ENCODE assay signal across 8 mouse cellular contexts in genomic region chr7:46962806-46963618, GRCm38 (mm10). TPM values are rescaled to one million over a fixed set of nuclear protein-coding genes. Genes with fewer than 3 reads are reported as not detected.
DNase-seq lines count a peak whose midpoint lies in the region; ATAC-seq and TF ChIP-seq lines count a peak whose summit lies in the region.

No protein-coding gene starts in this region.

- 0 out of 4 replicates have a peak, but pooled peaks cover 0 to 1% of the 10 kb centered on the region in 2 experiments for H3K4me1 ChIP-seq in ES-E14 (ENCODE audit: control insufficient read depth in 2 of 2, insufficient read depth in 2 of 2, low read length in 2 of 2, poor library complexity in 1 of 2)
- H3K4me1 ChIP-seq in forebrain, embryonic 13.5 days, result peaks cover 20% of the 10 kb centered on the region
- peaks cover 6% of the 10 kb centered on the region in 2 experiments for H3K4me1 ChIP-seq in liver, embryonic 14.5 days (replicated peaks; ENCODE audit: control insufficient read depth in 2 of 2, insufficient read depth in 2 of 2, low read length in 1 of 2)
- H3K4me1 ChIP-seq in neural tube, embryonic 11.5 days (ENCODE audit: control insufficient read depth, insufficient read depth, low read length), result no peaks in the 10 kb centered on the region
- 0 out of 2 replicates have a peak, but pooled peaks cover 2% of the 10 kb centered on the region for H3K4me1 ChIP-seq in stomach, postnatal 0 days (replicated peaks; ENCODE audit: control insufficient read depth, insufficient read depth)

- no peak overlapping the region for H3K27ac ChIP-seq in ES-E14 (ENCODE audit: insufficient read depth, low read depth, low read length, poor library complexity, severe bottlenecking)
- peak overlapping the region; percentile 83 for H3K27ac ChIP-seq in forebrain, embryonic 13.5 days
- H3K27ac ChIP-seq in liver, embryonic 14.5 days, result no peak overlapping the region
- no peak overlapping the region for H3K27ac ChIP-seq in neural tube, embryonic 11.5 days (ENCODE audit: low read depth, low read length)
- peak overlapping the region; percentile 84 for H3K27ac ChIP-seq in stomach, postnatal 0 days (replicated peaks)

- no peak for TF ChIP-seq EP300 in liver, embryonic 14.5 days (IDR thresholded peaks at IDR 0.05; ENCODE audit: low read depth)
- TF ChIP-seq EP300 in stomach, postnatal 0 days (optimal IDR thresholded peaks at IDR 0.05), result no peak

- no peaks in the 10 kb centered on the region for H3K9me3 ChIP-seq in ES-E14 (ENCODE audit: control insufficient read depth, insufficient read depth, low read depth, low read length)
- H3K9me3 ChIP-seq in forebrain, embryonic 13.5 days (replicated peaks), result no peaks in the 10 kb centered on the region
- H3K9me3 ChIP-seq in liver, embryonic 14.5 days (ENCODE audit: control insufficient read depth, low read length), result no peaks in the 10 kb centered on the region
- no peaks in the 10 kb centered on the region for H3K9me3 ChIP-seq in neural tube, embryonic 11.5 days (ENCODE audit: control insufficient read depth, low read length)
- H3K9me3 ChIP-seq in stomach, postnatal 0 days (ENCODE audit: control insufficient read depth, low read length), result no peaks in the 10 kb centered on the region

- no peak overlapping the region for H3K4me3 ChIP-seq in ES-E14 (ENCODE audit: insufficient read depth in 1 of 2, low read depth in 1 of 2, low read length in 2 of 2, poor library complexity in 1 of 2, severe bottlenecking in 1 of 2)
- H3K4me3 ChIP-seq in forebrain, embryonic 13.5 days, result no peak overlapping the region
- no peak overlapping the region for H3K4me3 ChIP-seq in liver, embryonic 14.5 days (ENCODE audit: insufficient read depth in 1 of 2, low read depth in 2 of 2, low read length in 2 of 2)
- H3K4me3 ChIP-seq in neural tube, embryonic 11.5 days (ENCODE audit: low read depth, low read length), result no peak overlapping the region
- no peak overlapping the region for H3K4me3 ChIP-seq in stomach, postnatal 0 days (ENCODE audit: low read depth, low read length)

- H3K27me3 ChIP-seq in forebrain, embryonic 13.5 days, result peaks cover 16% of the 10 kb centered on the region; the same call in 1 of the 2 replicates
- H3K27me3 ChIP-seq in liver, embryonic 14.5 days (ENCODE audit: control insufficient read depth, insufficient read depth, low read length), result no peaks in the 10 kb centered on the region; the same call in 1 of the 2 replicates
- H3K27me3 ChIP-seq in neural tube, embryonic 11.5 days (ENCODE audit: control insufficient read depth, insufficient read depth, low read length), result no peaks in the 10 kb centered on the region
- no peaks in the 10 kb centered on the region for H3K27me3 ChIP-seq in stomach, postnatal 0 days (ENCODE audit: control insufficient read depth, insufficient read depth, low read length)

- WGBS in forebrain, embryonic 13.5 days, result under 1% methylated on average over 9 of the region's 9 CpGs
- WGBS in liver, embryonic 14.5 days (ENCODE audit: insufficient replicate concordance), result under 1% methylated on average over 9 of the region's 9 CpGs
- 2% methylated on average over 9 of the region's 9 CpGs for WGBS in neural tube, embryonic 11.5 days
- 1% methylated on average over 9 of the region's 9 CpGs for WGBS in stomach, postnatal 0 days

- H3K4me2 ChIP-seq in forebrain, embryonic 13.5 days, result peak overlapping the region; percentile 37
- H3K4me2 ChIP-seq in liver, embryonic 14.5 days (ENCODE audit: low read depth), result peak overlapping the region; percentile 11; the same call in 1 of the 2 replicates
- no peak overlapping the region for H3K4me2 ChIP-seq in neural tube, embryonic 11.5 days (ENCODE audit: low read depth)
- peak overlapping the region; percentile 42 for H3K4me2 ChIP-seq in stomach, postnatal 0 days (replicated peaks; ENCODE audit: low read depth)

- TF ChIP-seq CTCF in liver, embryonic 14.5 days (IDR thresholded peaks at IDR 0.05; ENCODE audit: low read depth), result peak; percentile 83
- peak; percentile 93 for TF ChIP-seq CTCF in stomach, postnatal 0 days (IDR thresholded peaks at IDR 0.05; ENCODE audit: low read depth)

- in situ Hi-C loops in ES-E14 (cut with MboI; ENCODE audit: low sequenced_read_pairs in 2 of 2, unreplicated experiment in 2 of 2), result loop anchor here in 1 of 2 experiments (5.0 kb wide), 1 partner anchor 189 kb away; no protein-coding TSS in a partner anchor

- no peaks in the 10 kb centered on the region for H3K36me3 ChIP-seq in ES-E14 (ENCODE audit: control insufficient read depth, insufficient read depth, low read length, poor library complexity, severe bottlenecking)
- no peaks in the 10 kb centered on the region for H3K36me3 ChIP-seq in forebrain, embryonic 13.5 days (ENCODE audit: poor library complexity, severe bottlenecking)
- no peaks in the 10 kb centered on the region for H3K36me3 ChIP-seq in liver, embryonic 14.5 days (replicated peaks; ENCODE audit: control insufficient read depth, insufficient read depth, low read depth)
- H3K36me3 ChIP-seq in neural tube, embryonic 11.5 days (ENCODE audit: control insufficient read depth, insufficient read depth, low read length), result no peaks in the 10 kb centered on the region
- no peaks in the 10 kb centered on the region for H3K36me3 ChIP-seq in stomach, postnatal 0 days (ENCODE audit: control insufficient read depth, insufficient read depth, low read length)

- peak; percentile 87 for ATAC-seq in forebrain, embryonic 13.5 days
- ATAC-seq in liver, embryonic 14.5 days (ENCODE audit: insufficient read depth), result no peak
- ATAC-seq in neural tube, embryonic 11.5 days (ENCODE audit: insufficient read depth, low FRiP score, low TSS enrichment), result peak; percentile 78
- ATAC-seq in stomach, postnatal 0 days (ENCODE audit: low FRiP score, low TSS enrichment), result peak; percentile 74

- intact Hi-C loops in heart, postnatal 10 days (cut with DNase I), result loop anchor here (1.0 kb wide), 3 partner anchors 53 to 185 kb away; no protein-coding TSS in a partner anchor

- DNase-seq in ES-E14 (ENCODE audit: low read depth, low spot score), result peak; percentile 67
- DNase-seq in c-Kit-positive CD71-positive TER-119-positive erythroid progenitor cells, embryonic 14.5 days (ENCODE audit: low spot score), result peak; percentile 76
- DNase-seq in heart, postnatal 10 days, result peak; percentile 83 to 87
- DNase-seq in kidney, postnatal 36 days, result peak; percentile 77 to 78
- DNase-seq in liver, embryonic 14.5 days (ENCODE audit: low read depth in 3 of 3, low spot score in 3 of 3), result peak; percentile 52 to 65 (median 58)
- DNase-seq in neural tube, embryonic 11.5 days (ENCODE audit: low spot score), result peak; percentile 84
- DNase-seq in stomach, postnatal 0 days (ENCODE audit: low spot score), result peak; percentile 77

- no peak overlapping the region for H3K9ac ChIP-seq in ES-E14 (ENCODE audit: insufficient read depth, low read depth, low read length, poor library complexity, severe bottlenecking)
- H3K9ac ChIP-seq in forebrain, embryonic 13.5 days, result no peak overlapping the region; the same call in 1 of the 2 replicates
- H3K9ac ChIP-seq in liver, embryonic 14.5 days (replicated peaks), result no peak overlapping the region
- H3K9ac ChIP-seq in neural tube, embryonic 11.5 days (ENCODE audit: low read length), result no peak overlapping the region
- no peak overlapping the region for H3K9ac ChIP-seq in stomach, postnatal 0 days (ENCODE audit: low read length)

TF ChIP-seq in ES-E14, 5 proteins besides CTCF, POLR2A, EP300 and RAD21:
- peak; percentile 52; the same call in 1 of the 2 replicates for TF ChIP-seq ZC3H11A (IDR thresholded peaks at IDR 0.05; ENCODE audit: borderline replicate concordance, low read depth, low read length)
- TF ChIP-seq MAFK (IDR thresholded peaks at IDR 0.05; ENCODE audit: insufficient read depth, low read depth, low read length), result no peak
- TF ChIP-seq CHD2 (IDR thresholded peaks at IDR 0.05; ENCODE audit: low read depth, low read length), result no peak

RNA-seq across cellular contexts. Expression of gene Uevld, which starts 4.7 kb away (rescaled TPM):
- total RNA-seq in ES-E14 (2012; rRNA removed), result 6.6 and 10.3 TPM in 2 replicates
- 9.4 and 10.4 TPM in 2 replicates for polyA plus RNA-seq in forebrain, embryonic 13.5 days (2015; fragmentation: Nextera tagmentation; extraction: Ambion mirVana)
- 10 to 100 TPM; 10.8 to 13.4 TPM for total RNA-seq in heart, postnatal 10 days (2021)
- 2.8 and 3.9 TPM in 2 replicates for polyA plus RNA-seq in liver, embryonic 14.5 days (2012; rRNA removed)
- 5.8 and 6.4 TPM in 2 replicates for polyA plus RNA-seq in liver, embryonic 14.5 days (2014; fragmentation: Nextera tagmentation; extraction: Ambion mirVana)
- polyA plus RNA-seq in neural tube, embryonic 11.5 days (2014; fragmentation: Nextera tagmentation; extraction: Ambion mirVana), result 10.4 and 11.4 TPM in 2 replicates
- 6.0 and 6.5 TPM in 2 replicates for polyA plus RNA-seq in stomach, postnatal 0 days (2015; fragmentation: Nextera tagmentation; extraction: Ambion mirVana)

RNA-seq across cellular contexts. Expression of gene Gm9999, which starts 20.4 kb away (rescaled TPM):
- total RNA-seq in ES-E14 (2012; rRNA removed), result not detected in 2 replicates
- not detected in 2 replicates for polyA plus RNA-seq in forebrain, embryonic 13.5 days (2015; fragmentation: Nextera tagmentation; extraction: Ambion mirVana)
- not detected for total RNA-seq in heart, postnatal 10 days (2021)
- polyA plus RNA-seq in liver, embryonic 14.5 days (2012; rRNA removed), result not detected in 2 replicates
- polyA plus RNA-seq in liver, embryonic 14.5 days (2014; fragmentation: Nextera tagmentation; extraction: Ambion mirVana), result not detected in 2 replicates
- not detected in 2 replicates for polyA plus RNA-seq in neural tube, embryonic 11.5 days (2014; fragmentation: Nextera tagmentation; extraction: Ambion mirVana)
- polyA plus RNA-seq in stomach, postnatal 0 days (2015; fragmentation: Nextera tagmentation; extraction: Ambion mirVana), result not detected in 2 replicates

RNA-seq across cellular contexts. Expression of gene Tsg101, which starts 43.2 kb away (rescaled TPM):
- total RNA-seq in ES-E14 (2012; rRNA removed), result 44.9 and 54.3 TPM in 2 replicates
- 408 and 422 TPM in 2 replicates for polyA plus RNA-seq in forebrain, embryonic 13.5 days (2015; fragmentation: Nextera tagmentation; extraction: Ambion mirVana)
- 10 to 100 TPM; 78.8 to 80.3 TPM for total RNA-seq in heart, postnatal 10 days (2021)
- 18.8 and 21.2 TPM in 2 replicates for polyA plus RNA-seq in liver, embryonic 14.5 days (2012; rRNA removed)
- polyA plus RNA-seq in liver, embryonic 14.5 days (2014; fragmentation: Nextera tagmentation; extraction: Ambion mirVana), result 62.1 and 67.3 TPM in 2 replicates
- polyA plus RNA-seq in neural tube, embryonic 11.5 days (2014; fragmentation: Nextera tagmentation; extraction: Ambion mirVana), result 338 and 352 TPM in 2 replicates
- 127 and 131 TPM in 2 replicates for polyA plus RNA-seq in stomach, postnatal 0 days (2015; fragmentation: Nextera tagmentation; extraction: Ambion mirVana)

RNA-seq across cellular contexts. Expression of gene Spty2d1, which starts 45.2 kb away (rescaled TPM):
- 7.1 and 10.6 TPM in 2 replicates for total RNA-seq in ES-E14 (2012; rRNA removed)
- 12.0 and 12.4 TPM in 2 replicates for polyA plus RNA-seq in forebrain, embryonic 13.5 days (2015; fragmentation: Nextera tagmentation; extraction: Ambion mirVana)
- total RNA-seq in heart, postnatal 10 days (2021), result 10 to 100 TPM; 12.5 to 13.8 TPM
- 3.5 and 5.9 TPM in 2 replicates for polyA plus RNA-seq in liver, embryonic 14.5 days (2012; rRNA removed)
- 10.1 and 10.4 TPM in 2 replicates for polyA plus RNA-seq in liver, embryonic 14.5 days (2014; fragmentation: Nextera tagmentation; extraction: Ambion mirVana)
- polyA plus RNA-seq in neural tube, embryonic 11.5 days (2014; fragmentation: Nextera tagmentation; extraction: Ambion mirVana), result 14.1 and 14.3 TPM in 2 replicates
- 11.0 and 11.8 TPM in 2 replicates for polyA plus RNA-seq in stomach, postnatal 0 days (2015; fragmentation: Nextera tagmentation; extraction: Ambion mirVana)

Comparison
In these comparisons a context has a peak if more than half of its experiments do, and no peak if none do; other contexts are left out.
1. H3K27ac ChIP-seq: peak in forebrain, embryonic 13.5 days (single experiment) and stomach, postnatal 0 days (single experiment); none in ES-E14 (single experiment), liver, embryonic 14.5 days (single experiment) and neural tube, embryonic 11.5 days (single experiment).
2. Peak in every context shown above with its lines, with median percentiles within 50 percentile points of each other: DNase-seq.